Mouse (Mus musculus): ENCODE data around the gene Ascl5.
A peak's percentile ranks its signal among the peaks of the same experiment; 100 is the strongest.

Gene Ascl5

DNA sequence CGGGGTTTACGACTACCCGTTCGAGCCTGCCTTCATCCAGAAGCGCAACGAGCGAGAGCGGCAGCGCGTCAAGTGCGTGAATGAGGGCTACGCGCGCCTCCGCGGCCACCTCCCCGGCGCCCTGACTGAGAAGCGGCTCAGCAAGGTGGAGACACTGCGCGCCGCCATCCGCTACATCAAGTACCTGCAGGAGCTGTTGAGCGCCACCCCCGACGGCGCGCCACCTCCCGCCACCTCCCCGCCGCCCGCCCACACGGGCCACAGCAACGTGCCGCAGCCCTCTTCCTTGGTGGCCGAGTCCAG is 360 bp downstream of the Ascl5 start:
- DNase-seq (ENCODE audit: low read depth, low spot score), result peak; percentile 50

DNA sequence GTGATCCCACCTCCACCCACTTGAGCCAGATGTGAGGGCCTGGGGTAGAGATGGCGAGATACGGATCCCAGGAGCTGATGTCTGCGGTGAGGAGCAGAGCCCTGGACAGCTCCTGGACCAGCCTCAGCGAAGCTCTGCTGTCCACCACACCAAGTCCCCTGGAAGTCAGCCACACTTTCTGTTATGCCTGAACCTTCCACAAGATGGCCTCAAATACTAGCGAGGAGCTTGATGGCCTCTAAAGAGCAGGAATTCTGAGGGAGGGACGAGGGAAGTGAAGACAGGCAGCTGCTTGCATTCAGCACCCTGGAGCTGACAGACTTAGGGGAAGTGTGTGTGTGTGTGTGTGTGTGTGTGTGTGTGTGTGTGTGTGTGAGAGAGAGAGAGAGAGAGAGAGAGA is 861 bp downstream of the Ascl5 start:
- DNase-seq (ENCODE audit: low read depth, low spot score), result peak; percentile 90

DNA sequence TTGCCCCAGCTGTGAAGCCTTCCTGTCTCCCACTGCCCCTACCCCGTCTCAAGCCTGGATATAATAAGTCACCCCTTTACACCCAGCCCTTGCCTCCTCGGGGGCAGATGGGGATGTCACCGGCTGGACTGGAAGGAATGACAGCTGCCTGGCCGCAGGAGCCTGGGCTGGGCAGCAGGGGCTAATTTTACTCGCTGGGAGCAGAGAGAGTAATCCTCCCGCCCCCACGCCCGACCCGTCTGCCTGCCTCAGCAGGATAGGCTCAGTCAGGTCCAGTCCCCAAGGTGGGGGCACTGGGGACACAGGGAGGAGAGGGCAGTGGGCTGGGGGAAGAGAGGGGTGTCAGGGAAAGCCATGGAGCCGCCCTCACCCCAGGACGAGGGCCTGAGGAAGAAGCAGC is 1.9 kb downstream of the Ascl5 start, which contains the start of gene Cacna1s:
Gene Cacna1s, plus strand, starts transcription at position 204 of the 400 bp plus-strand sequence.
- no peak for DNase-seq (ENCODE audit: low read depth, low spot score)

DNA sequence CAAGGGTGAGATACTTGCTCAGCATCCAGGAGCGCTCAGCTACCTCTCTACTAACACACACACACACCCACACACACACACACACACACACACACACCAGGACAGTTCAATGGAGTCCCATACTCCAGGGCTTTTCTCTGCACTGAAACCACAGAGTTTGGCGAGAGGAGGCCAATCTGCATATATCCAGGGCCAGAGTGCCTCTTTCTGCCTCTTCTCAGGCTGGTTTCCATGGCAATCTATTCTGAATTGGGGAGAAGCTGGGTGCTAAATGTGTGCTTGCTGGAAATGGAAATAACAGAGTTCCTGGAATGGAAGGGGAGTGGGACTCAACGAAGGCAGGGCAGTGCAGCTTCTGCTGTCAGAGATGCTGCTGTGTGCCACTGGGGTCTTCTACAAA is 5.2 kb downstream of the Ascl5 start:
- no peak for DNase-seq (ENCODE audit: low read depth, low spot score)

DNA sequence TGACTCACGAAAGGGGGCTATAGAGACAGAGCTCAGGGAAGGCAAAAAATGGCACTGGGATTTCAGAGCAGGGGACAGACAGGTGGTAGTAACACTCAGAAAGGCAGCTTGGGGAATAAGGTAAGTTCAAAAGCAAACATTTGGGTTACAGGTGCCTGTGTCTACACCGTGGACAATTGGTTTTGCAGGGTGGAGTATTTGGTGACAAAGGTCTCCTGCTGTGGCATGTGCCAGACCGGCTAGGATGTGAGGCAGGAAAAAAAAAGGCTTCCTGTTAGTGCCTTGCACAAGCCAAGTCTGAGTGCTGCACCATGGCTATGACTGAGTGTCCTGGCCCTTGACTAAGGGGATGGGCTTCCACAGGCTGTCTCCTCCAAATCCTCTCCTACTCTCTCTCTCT is 8.0 kb downstream of the Ascl5 start:
- DNase-seq (ENCODE audit: low read depth, low spot score), result peak; percentile 23

DNA sequence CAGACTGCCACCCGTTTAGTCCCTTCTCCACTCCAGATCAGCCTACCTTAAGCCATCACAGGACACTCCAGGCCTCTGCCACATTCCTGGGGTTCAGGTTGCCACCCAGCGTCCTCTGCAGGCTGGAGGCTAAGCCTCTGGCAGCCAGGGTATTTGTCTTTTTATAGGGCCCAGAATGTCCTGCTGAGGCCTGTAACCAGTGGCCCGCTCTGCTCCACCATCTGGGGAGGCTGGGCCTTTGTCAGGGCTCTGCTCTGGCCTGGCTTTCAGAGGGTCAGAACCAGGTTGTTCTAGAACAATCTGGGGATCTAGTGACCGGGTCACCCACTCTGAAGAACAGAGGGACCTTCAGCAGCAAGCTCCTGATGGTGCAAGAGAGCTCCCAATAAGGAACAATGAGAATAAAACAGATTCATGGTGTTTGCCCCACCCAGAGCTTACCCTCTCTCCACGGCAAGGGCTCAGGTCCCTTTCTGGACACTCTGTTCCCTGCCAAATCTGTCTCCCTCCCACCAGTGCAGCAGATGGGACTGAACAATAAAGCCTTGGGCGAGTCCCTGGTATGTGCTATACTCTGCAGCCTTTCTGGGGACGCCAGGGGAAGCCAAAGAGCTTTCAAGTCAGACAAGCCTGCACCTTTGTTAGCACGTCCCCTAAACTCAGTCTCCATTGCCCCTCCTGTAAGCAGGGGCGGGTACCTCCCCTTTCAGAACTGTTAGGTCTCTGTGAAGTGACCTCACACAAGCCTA is 10.6 kb downstream of the Ascl5 start:
- no peak for DNase-seq (ENCODE audit: low read depth, low spot score)

DNA sequence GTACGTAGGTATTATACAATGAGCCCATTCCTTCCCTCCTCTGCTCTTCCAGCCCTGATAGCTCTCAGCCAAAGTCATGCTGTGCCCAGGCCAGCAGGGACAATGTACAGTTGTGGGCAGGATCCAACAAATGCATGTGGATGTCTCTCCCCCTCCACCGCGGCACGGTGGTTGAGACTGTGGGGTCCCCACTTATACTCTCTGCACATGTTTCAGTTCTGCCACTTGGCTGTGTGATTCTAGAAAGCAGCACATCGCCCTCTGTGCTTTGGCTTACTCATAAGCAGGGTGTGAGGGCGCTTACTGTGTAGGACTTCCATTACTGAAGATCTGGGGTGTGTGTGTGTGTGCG is 11.2 kb downstream of the Ascl5 start:
- no peak for DNase-seq (ENCODE audit: low read depth, low spot score)

DNA sequence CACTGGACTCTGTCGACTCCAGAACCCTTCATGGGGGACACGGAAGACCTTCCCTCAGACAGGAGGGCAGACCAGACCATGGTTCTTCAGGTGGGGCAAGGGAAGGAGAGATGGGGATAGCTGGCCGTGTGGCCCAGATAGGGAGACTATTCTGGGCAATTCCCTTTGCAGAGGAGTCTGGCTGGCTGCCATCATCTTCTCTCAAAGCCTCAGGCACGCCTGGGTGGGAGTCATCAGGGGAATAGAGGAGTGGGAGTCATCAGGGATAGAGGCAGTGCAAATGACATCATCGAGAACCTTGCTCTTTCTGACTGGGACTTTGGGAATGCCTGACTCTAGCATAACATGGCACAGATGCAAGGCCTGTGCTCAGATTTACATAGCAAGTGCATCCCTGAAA is 13.4 kb downstream of the Ascl5 start:
- DNase-seq (ENCODE audit: low read depth, low spot score), result no peak

DNA sequence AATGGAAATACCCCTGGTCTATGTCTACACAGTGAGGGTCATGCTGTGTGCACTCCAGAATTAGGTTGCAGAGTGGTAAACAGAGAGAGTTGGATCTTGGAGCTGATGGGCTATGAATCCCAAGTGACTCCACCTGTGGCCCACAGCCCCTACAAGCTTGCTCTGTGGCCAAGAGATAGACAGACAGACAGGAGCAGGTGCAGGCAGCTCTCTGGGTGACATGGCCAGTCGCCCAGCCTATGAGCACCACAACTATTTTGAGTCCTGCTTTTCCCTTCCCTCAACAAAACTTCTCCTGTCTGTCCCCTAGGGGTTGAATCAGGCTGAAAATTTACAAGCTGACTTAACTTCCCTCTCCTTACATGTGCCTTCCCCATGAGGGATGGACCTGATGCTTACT is 16.0 kb downstream of the Ascl5 start:
- no peak for DNase-seq (ENCODE audit: low read depth, low spot score)

DNA sequence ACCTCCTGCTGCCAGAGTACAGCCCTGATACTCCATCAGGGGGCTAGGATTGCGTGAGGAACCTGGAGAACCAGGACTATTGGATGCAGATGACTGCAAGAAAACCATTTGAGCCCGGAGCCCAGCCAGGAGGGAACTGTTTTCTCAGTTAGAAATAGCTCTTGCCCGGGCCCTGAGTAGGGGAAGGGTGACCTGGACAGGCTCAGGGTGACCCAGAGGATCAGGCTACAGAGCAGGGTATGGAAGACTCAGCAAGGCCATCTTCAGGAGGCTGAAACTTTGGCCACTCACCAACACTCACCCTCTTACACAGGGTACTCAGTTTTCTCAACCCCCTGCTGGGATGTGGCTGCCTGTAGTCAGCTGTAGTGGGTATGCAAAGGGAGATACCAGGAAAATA is 17.0 kb downstream of the Ascl5 start:
- no peak for DNase-seq (ENCODE audit: low read depth, low spot score)

DNA sequence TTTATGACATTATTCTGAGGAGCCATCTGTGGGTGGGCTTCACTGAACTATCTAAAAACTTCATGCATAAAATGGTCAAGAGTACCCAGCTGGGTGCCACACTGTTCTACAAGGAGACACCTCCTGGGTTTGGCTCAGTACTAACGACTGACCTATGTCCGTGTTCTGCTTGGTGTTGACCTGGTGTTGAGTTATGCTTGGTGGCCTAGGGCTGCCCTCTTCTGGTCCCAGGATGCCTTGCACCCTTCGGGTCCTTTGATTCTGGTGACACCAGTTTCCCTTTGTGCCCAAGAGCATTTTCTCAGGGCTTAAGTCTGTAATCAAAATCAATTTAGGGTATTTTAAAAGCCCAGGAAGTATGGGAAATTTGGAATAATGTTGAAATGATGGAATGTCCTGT is 25.5 kb downstream of the Ascl5 start:
- peak; percentile 52 for DNase-seq (ENCODE audit: low read depth, low spot score)

DNA sequence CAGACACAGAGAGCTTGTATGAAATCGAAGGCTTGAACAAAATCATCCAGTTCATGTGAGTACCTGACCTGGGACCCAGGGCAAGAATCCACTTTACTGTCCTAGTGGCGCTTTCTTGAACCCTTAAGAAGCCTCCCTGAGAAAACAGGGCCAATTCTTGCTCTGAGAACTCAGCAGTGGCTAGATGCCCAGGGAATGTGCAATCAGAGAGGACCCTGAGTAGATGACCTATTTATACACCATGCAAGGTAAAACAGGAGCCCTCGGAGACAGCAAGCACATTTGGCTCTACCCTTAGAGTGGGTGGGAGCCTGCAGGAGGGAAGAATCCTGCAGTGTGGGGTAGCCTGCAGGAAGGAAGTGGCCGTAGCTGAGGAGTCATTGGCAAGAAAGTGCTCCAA is 27.1 kb downstream of the Ascl5 start:
- no peak for DNase-seq (ENCODE audit: low read depth, low spot score)

DNA sequence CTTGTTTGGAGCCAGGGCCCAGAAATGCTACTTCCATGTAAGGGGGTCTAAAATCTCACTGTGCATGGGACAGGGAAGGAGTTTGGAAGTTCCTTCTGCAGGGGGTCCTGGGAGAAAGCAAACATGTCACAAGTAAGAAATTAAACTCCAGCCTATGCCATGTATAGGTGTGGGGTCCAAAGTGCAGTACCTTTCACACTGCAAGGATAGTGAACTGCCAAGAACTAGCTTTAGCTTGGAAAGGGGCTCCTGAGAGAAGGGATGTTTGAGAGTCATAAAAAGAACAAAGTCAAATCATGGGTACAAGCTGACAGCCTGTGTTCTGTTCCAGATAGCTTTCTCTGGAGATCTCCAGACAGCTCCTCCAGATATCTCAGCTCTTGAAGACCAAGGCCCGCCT is 30.6 kb downstream of the Ascl5 start:
- no peak for DNase-seq (ENCODE audit: low read depth, low spot score)

DNA sequence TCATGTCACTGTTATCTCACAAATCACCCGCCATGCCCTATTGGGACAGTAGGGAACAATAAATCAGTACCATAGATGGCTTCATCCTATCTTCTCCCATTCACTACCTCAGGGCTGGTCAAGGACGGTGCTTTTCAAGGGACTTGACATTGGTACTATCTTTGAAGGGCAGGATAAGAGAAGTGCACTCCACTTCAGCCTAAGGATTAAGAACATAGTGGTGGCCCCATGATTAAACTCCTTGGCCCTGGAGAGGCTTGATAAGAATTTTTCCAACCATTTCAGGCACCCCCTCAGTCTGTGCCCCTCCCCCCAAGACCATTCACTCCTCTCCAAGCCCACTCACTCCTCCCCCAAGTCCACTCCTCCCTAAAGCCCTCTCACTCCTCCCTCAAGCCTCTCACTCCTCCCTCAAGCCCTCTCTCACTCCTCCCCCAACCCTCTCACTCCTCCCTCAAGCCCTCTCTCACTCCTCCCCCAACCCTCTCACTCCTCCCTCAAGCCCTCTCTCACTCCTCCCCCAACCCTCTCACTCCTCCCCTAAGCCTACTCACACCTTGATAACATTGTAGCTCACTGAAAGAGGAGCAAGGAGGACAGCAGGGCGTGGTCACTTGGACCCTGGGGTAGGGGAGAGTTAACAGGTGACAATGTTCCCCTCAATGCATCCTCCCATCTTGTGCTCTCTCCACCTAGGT is 35.5 kb downstream of the Ascl5 start:
- no peak for DNase-seq (ENCODE audit: low read depth, low spot score)

DNA sequence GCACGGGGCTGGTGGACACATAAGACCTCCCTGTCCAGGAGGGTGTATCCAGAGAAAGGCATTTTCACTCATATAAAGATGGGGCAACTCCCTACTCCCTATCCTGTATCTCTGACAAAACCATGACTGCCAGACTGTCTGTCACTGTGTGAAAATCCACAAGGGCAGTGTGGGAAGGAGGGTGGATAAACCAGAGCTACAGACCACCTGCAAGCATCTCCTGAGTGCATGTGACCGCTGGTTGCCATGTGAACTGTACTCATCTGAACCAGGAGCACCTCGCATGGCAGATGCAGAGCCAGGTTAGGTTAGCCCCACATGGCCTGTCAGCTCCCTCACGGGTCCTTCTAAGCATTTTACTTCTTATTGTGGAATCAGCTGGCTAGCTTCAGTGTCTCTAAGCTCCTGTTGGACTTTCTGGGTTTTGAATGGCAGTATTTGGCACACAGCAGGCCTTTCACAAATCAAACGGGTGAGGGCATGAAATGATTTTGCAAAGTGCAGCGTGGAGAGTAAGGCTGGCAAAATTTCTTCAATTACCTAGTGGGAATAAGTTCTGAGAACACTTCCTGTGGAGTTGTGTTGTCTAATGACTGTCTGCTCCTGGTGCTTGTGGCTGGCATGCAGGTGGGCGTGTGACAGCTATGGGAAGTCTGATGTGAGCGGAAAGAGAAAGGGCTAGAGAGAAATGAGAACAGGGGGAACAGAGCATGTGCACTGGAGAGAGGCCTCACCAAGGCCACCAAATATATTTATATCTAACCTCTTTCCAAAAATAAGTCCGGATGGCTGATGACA is 39.0 kb downstream of the Ascl5 start:
- DNase-seq (ENCODE audit: low read depth, low spot score), result no peak

DNA sequence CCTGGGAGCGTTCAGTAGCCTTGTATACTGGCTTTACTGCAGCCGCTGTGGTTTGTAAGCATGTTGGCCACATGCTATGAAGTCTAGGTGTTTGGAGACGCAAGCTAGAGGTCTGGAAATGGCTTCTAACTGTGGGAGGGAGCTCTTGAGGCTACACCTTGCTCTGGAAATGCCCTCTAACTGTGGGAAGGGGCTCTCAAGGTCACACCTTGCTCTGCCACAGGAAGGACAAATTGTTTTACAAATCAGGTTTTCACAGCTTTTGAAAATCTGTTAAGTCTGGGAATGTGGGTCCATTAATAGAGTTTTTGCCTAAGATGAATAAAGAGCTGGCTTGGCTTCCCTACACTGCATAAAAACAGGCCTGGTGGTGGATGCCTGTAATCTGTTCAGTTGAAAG is 43.1 kb downstream of the Ascl5 start:
- DNase-seq (ENCODE audit: low read depth, low spot score), result peak; percentile 71

DNA sequence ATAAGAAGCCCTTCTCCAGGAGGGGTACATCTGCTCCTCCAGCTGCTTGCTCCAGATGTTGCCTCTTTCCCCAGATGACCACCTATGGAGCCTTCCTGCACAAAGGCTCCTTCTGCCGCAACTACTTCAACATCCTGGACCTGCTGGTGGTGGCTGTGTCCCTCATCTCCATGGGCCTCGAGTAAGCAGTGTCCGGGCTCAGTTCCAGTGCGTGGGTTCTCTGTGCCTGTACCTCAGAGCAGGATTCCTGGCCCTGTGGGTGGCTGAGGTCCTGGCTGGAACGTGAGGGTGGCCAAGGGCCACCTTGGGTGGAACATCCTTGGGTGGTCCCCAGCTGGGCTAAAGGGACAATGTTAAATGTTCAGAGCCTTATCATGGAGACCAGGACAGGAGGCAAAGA is 44.2 kb downstream of the Ascl5 start:
- no peak for DNase-seq (ENCODE audit: low read depth, low spot score)
